Mouse (Mus musculus) thymus, adult 2 months (tissue): Measurements from ENCODE around the gene Ly6g6d. TPM values are rescaled to one million over a fixed set of nuclear protein-coding genes. Genes with fewer than 3 reads are reported as not detected.
A peak's percentile ranks its signal among the peaks of the same experiment; 100 is the strongest.

Experiments
- DNase-seq: peaks from one replicate; pipeline ENCODE4 v3.0.0; 2021
- H3K27ac ChIP-seq: fragments of 200-500 bp; 2 replicates; pipeline ENCODE4 v1.5.1; 2012; ENCODE audit warnings: low read length, control low read depth; ENCODE audit not compliant: control insufficient read depth, insufficient read depth
- H3K27me3 ChIP-seq: fragments of 200-500 bp; 2 replicates; pipeline ENCODE4 v1.6.1; 2012; ENCODE audit warnings: mild to moderate bottlenecking, low read length, moderate library complexity, mixed read lengths; ENCODE audit not compliant: control insufficient read depth, insufficient read depth
- H3K36me3 ChIP-seq: fragments of 200-500 bp; 2 replicates; pipeline ENCODE4 v1.6.1; 2012; ENCODE audit warnings: mild to moderate bottlenecking, low read length, moderate library complexity; ENCODE audit not compliant: control insufficient read depth, insufficient read depth
- H3K4me1 ChIP-seq: fragments of 200-500 bp; replicated peaks from 2 replicates; pipeline ENCODE4 v1.6.1; 2012; ENCODE audit warnings: low read length; ENCODE audit not compliant: control insufficient read depth, insufficient read depth
- H3K4me3 ChIP-seq: fragments of 200-500 bp; 2 replicates; pipeline ENCODE4 v1.5.1; 2012; ENCODE audit warnings: mild to moderate bottlenecking, low read length, control low read depth, moderate library complexity; ENCODE audit not compliant: control insufficient read depth, insufficient read depth
- CTCF ChIP-seq: fragments of 200-500 bp; IDR thresholded peaks from 2 replicates; pipeline ENCODE4 v1.5.1; 2012; ENCODE audit warnings: mild to moderate bottlenecking, control low read depth, low read length, moderate library complexity, borderline replicate concordance; ENCODE audit not compliant: control insufficient read depth, poor library complexity, insufficient read depth; ENCODE audit errors: extremely low read depth
- POLR2A ChIP-seq: fragments of 200-500 bp; IDR thresholded peaks from 2 replicates; pipeline ENCODE4 v1.6.1; 2012; ENCODE audit warnings: mild to moderate bottlenecking, low read length, control low read depth, moderate library complexity; ENCODE audit not compliant: control insufficient read depth, poor library complexity, insufficient read depth; ENCODE audit errors: extremely low read depth
- WGBS: fragments of 180-500 bp; shearing (Covaris S2); methylation state at CpG from one replicate; pipeline ENCODE4 v1.1.7; 2018; 5-methylcytosine and 5-hydroxymethylcytosine counted together
- polyA plus RNA-seq: library from polyadenylated mRNA; depleted of rRNA; stranded (reverse); fragments of >200 nt; gene quantifications from 2 replicates; pipeline ENCODE4 v1.2.3, GENCODE M21; 2012

The Ly6g6d gene
- polyA plus RNA-seq, 1 experiment: 1.5 TPM

GRCm38 (mm10) chr17:35058316-35058715, 19.5 kb downstream of the Ly6g6d start:
- H3K4me1 ChIP-seq: peaks cover 12% of the 10 kb centered on the region
- WGBS: 88% methylated on average over 9 of the region's 9 CpGs
- no peak overlapping the region for H3K4me3 ChIP-seq
- H3K27ac ChIP-seq: no peak overlapping the region
- no peaks in the 10 kb centered on the region for H3K27me3 ChIP-seq
- DNase-seq: no peak
- no peak for TF ChIP-seq POLR2A
- TF ChIP-seq CTCF: no peak
- peaks cover 45% of the 10 kb centered on the region for H3K36me3 ChIP-seq

DNA sequence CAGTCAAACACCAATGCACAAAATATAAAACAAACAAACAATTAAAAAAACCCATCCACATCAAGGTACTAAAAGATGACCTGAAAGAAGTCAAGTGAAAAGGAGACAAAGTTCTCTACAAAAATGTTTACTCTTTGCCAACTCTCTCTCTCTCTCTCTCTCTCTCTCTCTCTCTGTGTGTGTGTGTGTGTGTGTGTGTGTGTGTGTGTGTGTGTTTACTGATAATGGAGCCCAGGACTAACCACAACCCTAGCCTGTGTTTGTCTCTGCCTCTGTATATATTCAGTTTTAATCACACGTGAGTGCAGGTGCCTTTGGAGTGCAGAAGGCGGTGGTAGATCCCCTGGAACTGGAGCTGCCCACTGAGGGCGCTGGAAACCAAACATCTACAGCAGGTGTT, 20.8 kb downstream of the Ly6g6d start:
- Histone ChIP-seq H3K27me3 (no peaks in the 10 kb centered on the region), H3K4me1 (peaks cover 22% of the 10 kb centered on the region), H3K36me3 (peaks cover 55% of the 10 kb centered on the region), H3K4me3 (no peak overlapping the region), H3K27ac (no peak overlapping the region)
- WGBS: 29% methylated on average over 3 of the region's 3 CpGs
- no peak for DNase-seq
- TF ChIP-seq CTCF: no peak
- no peak for TF ChIP-seq POLR2A

DNA sequence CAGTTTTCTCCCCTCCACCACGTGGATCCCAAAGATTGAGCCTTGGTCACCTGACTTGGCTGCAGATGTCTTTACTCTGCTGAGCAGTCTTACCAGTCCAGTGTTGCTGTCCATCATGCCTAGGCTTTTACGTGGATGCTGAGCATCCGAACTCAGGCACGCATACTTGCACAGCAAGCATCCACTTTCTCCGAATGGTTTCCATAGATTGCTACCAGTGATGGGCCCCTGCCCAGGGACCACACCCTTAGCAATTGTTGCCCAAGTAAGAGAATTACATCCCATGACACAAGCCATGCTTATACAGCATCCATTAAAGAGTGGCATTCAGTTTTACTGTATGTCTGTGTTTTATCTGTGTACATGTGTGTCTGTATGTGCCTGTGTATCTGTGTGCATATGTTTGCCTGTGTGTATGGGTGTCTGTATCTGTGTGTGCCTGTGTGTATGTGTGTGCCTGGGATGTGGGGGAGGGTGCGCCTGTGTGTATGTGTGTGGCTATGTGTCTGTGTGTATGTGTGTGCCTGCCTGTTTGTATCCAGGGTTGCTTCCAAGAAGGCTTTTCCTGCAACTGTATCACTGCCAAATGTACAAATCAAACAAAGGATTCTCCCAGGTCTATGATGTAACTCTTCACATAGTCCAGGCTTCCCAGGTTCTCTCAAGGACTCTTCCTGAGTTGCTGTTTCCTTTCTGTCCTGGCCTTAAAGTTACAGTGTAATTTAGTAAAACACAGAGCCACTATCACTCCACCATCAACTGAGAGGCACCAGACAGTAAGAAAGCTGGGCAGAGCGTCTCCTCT, 22.0 kb downstream of the Ly6g6d start:
- Histone ChIP-seq H3K4me3 (no peak overlapping the region), H3K27ac (no peak overlapping the region), H3K36me3 (peaks cover 55% of the 10 kb centered on the region), H3K4me1 (peaks cover 25% of the 10 kb centered on the region), H3K27me3 (no peaks in the 10 kb centered on the region)
- WGBS: 96% methylated on average over 7 of the region's 7 CpGs
- TF ChIP-seq POLR2A: no peak
- no peak for TF ChIP-seq CTCF
- no peak for DNase-seq

DNA sequence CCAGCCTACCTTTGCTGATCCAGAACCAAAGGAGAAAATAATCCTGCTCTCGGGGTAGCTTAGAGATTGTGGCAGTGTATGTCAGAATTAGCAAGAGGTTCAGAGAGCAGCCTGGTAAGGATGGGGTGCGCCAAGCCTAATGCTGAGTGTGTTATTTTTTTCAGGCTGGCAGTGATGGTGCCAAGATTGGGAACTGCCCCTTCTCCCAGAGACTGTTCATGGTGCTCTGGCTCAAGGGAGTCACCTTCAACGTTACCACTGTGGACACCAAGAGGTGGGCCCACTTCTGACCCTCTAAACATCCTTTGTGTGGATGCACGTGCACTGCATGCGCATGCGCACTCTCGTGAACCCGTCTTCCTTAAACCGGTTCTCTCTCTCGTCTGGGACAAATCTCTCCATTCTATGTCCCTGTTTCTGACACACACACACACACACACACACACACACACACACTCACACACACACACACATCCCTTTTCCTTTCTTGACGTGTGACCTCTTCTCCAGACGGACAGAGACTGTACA, 25.5 kb downstream of the Ly6g6d start:
- Histone ChIP-seq H3K4me1 (peaks cover 32% of the 10 kb centered on the region), H3K27me3 (no peaks in the 10 kb centered on the region), H3K4me3 (no peak overlapping the region), H3K27ac (peak overlapping the region; percentile 86; the same call in 1 of the 2 replicates), H3K36me3 (peaks cover 42% of the 10 kb centered on the region)
- TF ChIP-seq POLR2A: no peak
- TF ChIP-seq CTCF: no peak
- no peak for DNase-seq
- 91% methylated on average over 12 of the region's 12 CpGs for WGBS

DNA sequence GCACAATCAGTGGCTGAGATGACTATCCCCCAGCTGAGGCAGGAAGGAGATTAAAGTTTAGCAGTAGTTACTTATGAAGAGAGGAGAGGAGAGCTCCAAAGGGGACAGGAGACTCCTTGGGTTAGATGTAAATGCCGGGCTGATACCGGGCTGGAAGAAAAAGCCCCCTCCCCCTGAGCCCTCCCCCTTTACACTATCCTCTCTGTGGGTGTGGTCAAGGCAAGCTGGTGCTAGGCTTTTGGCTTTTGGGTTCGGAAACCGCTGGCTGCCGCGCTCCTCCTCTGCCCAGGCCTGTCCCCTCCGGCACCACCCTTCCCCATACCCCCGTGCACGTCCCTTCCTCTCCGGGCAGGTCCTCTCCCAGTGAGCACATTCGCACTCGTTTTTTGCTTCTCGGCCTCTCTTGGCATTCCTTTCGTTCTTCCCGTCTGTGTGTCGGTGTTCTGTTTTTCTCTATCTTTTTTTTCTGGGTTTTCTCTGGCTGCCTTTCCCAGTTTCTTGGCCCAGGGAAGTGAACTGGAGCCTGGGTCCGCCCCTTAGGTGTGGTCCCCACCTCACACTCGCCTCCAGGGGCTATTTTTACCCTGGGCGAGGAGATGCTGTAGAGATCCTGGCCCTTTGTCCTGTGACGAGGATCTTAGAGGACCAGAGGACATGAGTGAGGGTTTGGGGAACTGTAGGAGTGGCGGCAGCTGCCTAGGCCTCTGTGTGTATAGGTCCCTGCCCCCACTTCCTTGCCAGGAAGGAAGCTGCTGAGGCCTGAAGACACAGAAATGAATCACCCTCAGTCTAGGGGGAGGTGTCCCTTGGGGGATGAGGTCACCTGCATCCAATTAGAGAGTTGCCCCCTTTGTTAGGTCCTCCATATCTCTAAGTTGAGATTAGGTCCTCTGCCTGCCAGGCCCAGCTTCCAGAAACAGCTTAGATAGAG, 26.4 kb downstream of the Ly6g6d start:
- TF ChIP-seq POLR2A (peak; percentile 55; the same call in 1 of the 2 replicates), CTCF (no peak)
- DNase-seq: peak; percentile 80
- 1% methylated on average over 21 of the region's 21 CpGs for WGBS
- H3K27me3 ChIP-seq: no peaks in the 10 kb centered on the region
- peak overlapping the region; percentile 75 for H3K4me3 ChIP-seq
- peaks cover 38% of the 10 kb centered on the region for H3K36me3 ChIP-seq
- peaks cover 34% of the 10 kb centered on the region for H3K4me1 ChIP-seq
- H3K27ac ChIP-seq: peak overlapping the region; percentile 86

GRCm38 (mm10) chr17:35050126-35050750, 27.6 kb downstream of the Ly6g6d start:
- Histone ChIP-seq H3K27me3 (no peaks in the 10 kb centered on the region), H3K4me1 (peaks cover 42% of the 10 kb centered on the region), H3K27ac (peak overlapping the region; percentile 86), H3K36me3 (peaks cover 26% of the 10 kb centered on the region), H3K4me3 (peak overlapping the region; percentile 75)
- TF ChIP-seq POLR2A: 0 out of 2 replicates have a peak, but pooled peaks have one; percentile 27
- TF ChIP-seq CTCF: no peak
- WGBS: under 1% methylated on average over 27 of the region's 27 CpGs
- peak; percentile 84 for DNase-seq
